Mouse (Mus musculus): ENCODE measurements at regions not wholly inside any gene's neighbourhood (a gene's known extent, or its start where the extent isn't known, plus 50 kb on each side); places are given as distances from the start of the nearest gene placed in this dataset.
A peak's percentile ranks its signal among the peaks of the same experiment; 100 is the strongest.

- H3K4me1 ChIP-seq (replicated peaks; ENCODE audit: insufficient read depth, low read length): no peaks in the 10 kb centered on the region
- H3K4me3 ChIP-seq (replicated peaks; ENCODE audit: low read depth, low read length): no peak overlapping the region
- DNase-seq (ENCODE audit: low spot score) (no peak), ATAC-seq (replicated peaks; ENCODE audit: low FRiP score, low read depth) (no peak)
- H3K4me2 ChIP-seq (ENCODE audit: low read length): no peak overlapping the region
- TF ChIP-seq CTCF (IDR thresholded peaks at IDR 0.05; ENCODE audit: low read depth): no peak
- H3K36me3 ChIP-seq (ENCODE audit: insufficient read depth, low read length): no peaks in the 10 kb centered on the region
- no peaks in the 10 kb centered on the region for H3K27me3 ChIP-seq (ENCODE audit: insufficient read depth, low read length)
- no peak overlapping the region for H3K27ac ChIP-seq
- 70% methylated on average over 3 of the region's 3 CpGs for WGBS
- no peaks in the 10 kb centered on the region for H3K9me3 ChIP-seq (replicated peaks; ENCODE audit: low read length)
- H3K9ac ChIP-seq (ENCODE audit: low read depth, low read length): no peak overlapping the region
Observed at GRCm38 (mm10) chr8:49796741-49797140, 953.0 kb upstream of the Tenm3 start.

DNA sequence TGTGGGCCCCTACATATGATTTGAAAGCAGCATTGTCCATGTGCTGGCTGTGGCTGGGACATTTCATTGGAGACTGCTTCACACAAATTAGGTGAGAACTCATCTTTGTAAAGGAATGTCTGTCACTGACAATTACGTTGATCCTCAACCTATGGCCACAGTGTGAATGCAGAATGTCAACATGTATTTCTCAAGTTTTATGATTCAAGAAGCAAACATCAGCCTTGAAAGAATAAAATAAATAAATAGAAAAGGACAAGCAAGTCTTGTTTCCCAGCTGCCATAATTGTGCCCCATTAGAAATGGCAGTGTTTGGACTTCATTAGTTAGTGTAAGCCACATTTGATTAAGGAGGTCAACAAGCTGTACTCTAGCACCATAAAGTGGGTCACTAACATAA is 950.7 kb upstream of the Tenm3 start:
- no peak for ATAC-seq (replicated peaks; ENCODE audit: low FRiP score, low read depth)
- Histone ChIP-seq H3K9me3 (replicated peaks; ENCODE audit: low read length) (no peaks in the 10 kb centered on the region), H3K27ac (no peak overlapping the region), H3K27me3 (ENCODE audit: insufficient read depth, low read length) (no peaks in the 10 kb centered on the region), H3K9ac (ENCODE audit: low read depth, low read length) (no peak overlapping the region), H3K4me3 (replicated peaks; ENCODE audit: low read depth, low read length) (no peak overlapping the region), H3K4me1 (replicated peaks; ENCODE audit: insufficient read depth, low read length) (no peaks in the 10 kb centered on the region), H3K4me2 (ENCODE audit: low read length) (no peak overlapping the region), H3K36me3 (ENCODE audit: insufficient read depth, low read length) (no peaks in the 10 kb centered on the region)
- no peak for DNase-seq (ENCODE audit: low spot score)
- 77% methylated on average over 1 of the region's 1 CpGs for WGBS
- TF ChIP-seq CTCF (IDR thresholded peaks at IDR 0.05; ENCODE audit: low read depth): no peak

GRCm38 (mm10) chr8:49769829-49770228 is 926.1 kb upstream of the Tenm3 start:
- Histone ChIP-seq H3K4me2 (ENCODE audit: low read length) (no peak overlapping the region), H3K27ac (no peak overlapping the region), H3K9me3 (replicated peaks; ENCODE audit: low read length) (no peaks in the 10 kb centered on the region), H3K27me3 (ENCODE audit: insufficient read depth, low read length) (no peaks in the 10 kb centered on the region), H3K4me1 (replicated peaks; ENCODE audit: insufficient read depth, low read length) (no peaks in the 10 kb centered on the region), H3K36me3 (ENCODE audit: insufficient read depth, low read length) (no peaks in the 10 kb centered on the region), H3K9ac (ENCODE audit: low read depth, low read length) (no peak overlapping the region), H3K4me3 (replicated peaks; ENCODE audit: low read depth, low read length) (no peak overlapping the region)
- DNase-seq (ENCODE audit: low spot score) (no peak), ATAC-seq (replicated peaks; ENCODE audit: low FRiP score, low read depth) (no peak)
- TF ChIP-seq CTCF (IDR thresholded peaks at IDR 0.05; ENCODE audit: low read depth): no peak
- 30% methylated on average over 4 of the region's 4 CpGs for WGBS

DNA sequence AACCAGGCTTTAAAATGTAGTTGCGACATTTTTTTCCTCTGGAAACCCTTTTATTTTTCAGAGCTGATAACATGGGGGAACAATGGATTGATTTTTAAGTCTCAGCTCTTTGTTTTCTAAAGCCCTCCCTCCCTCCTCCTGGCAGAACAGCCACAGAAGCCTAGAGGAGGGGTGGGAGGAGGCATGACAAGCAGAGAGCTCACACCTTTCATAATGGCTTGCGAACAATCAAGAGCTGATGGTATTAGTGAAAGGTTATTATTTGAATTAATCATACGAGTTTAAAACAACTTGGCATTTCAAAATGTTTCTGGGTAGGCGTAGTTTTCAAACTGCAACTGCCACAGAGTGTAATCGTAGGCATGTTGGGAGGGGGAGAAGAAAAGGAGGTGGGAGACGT is 894.3 kb upstream of the Tenm3 start:
- WGBS: 67% methylated on average over 6 of the region's 6 CpGs
- Histone ChIP-seq H3K36me3 (ENCODE audit: insufficient read depth, low read length) (no peaks in the 10 kb centered on the region), H3K9me3 (replicated peaks; ENCODE audit: low read length) (no peaks in the 10 kb centered on the region), H3K27me3 (ENCODE audit: insufficient read depth, low read length) (no peaks in the 10 kb centered on the region), H3K4me1 (replicated peaks; ENCODE audit: insufficient read depth, low read length) (no peaks in the 10 kb centered on the region), H3K9ac (ENCODE audit: low read depth, low read length) (no peak overlapping the region), H3K4me2 (ENCODE audit: low read length) (no peak overlapping the region), H3K27ac (no peak overlapping the region), H3K4me3 (replicated peaks; ENCODE audit: low read depth, low read length) (no peak overlapping the region)
- ATAC-seq (replicated peaks; ENCODE audit: low FRiP score, low read depth) (no peak), DNase-seq (ENCODE audit: low spot score) (no peak)
- no peak for TF ChIP-seq CTCF (IDR thresholded peaks at IDR 0.05; ENCODE audit: low read depth)

DNA sequence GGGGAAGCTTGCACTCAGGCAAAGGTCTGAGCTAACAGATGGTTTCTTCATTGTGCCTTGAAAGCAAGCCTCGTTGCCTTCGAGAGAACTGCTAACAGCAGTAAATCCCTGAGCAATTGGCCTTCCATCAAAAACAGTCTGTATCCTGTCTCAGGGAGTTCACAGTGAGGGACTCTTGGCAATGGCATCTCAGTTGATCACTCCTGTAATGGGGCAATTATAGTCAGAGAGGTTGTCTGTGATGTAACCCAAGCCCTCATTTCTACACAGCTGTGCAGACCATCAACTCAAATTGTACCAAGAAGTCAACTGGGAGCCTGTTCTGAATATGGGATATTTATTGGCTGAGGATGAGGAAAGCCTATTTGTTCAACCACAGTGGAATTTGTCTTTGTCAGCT is 885.4 kb upstream of the Tenm3 start:
- Histone ChIP-seq H3K27ac (no peak overlapping the region), H3K36me3 (ENCODE audit: insufficient read depth, low read length) (no peaks in the 10 kb centered on the region), H3K4me1 (replicated peaks; ENCODE audit: insufficient read depth, low read length) (no peaks in the 10 kb centered on the region), H3K27me3 (ENCODE audit: insufficient read depth, low read length) (no peaks in the 10 kb centered on the region), H3K4me2 (ENCODE audit: low read length) (no peak overlapping the region), H3K9ac (ENCODE audit: low read depth, low read length) (no peak overlapping the region), H3K4me3 (replicated peaks; ENCODE audit: low read depth, low read length) (no peak overlapping the region), H3K9me3 (replicated peaks; ENCODE audit: low read length) (no peaks in the 10 kb centered on the region)
- no peak for TF ChIP-seq CTCF (IDR thresholded peaks at IDR 0.05; ENCODE audit: low read depth)
- WGBS: 8% methylated on average over 2 of the region's 2 CpGs
- DNase-seq (ENCODE audit: low spot score) (no peak), ATAC-seq (replicated peaks; ENCODE audit: low FRiP score, low read depth) (no peak)

DNA sequence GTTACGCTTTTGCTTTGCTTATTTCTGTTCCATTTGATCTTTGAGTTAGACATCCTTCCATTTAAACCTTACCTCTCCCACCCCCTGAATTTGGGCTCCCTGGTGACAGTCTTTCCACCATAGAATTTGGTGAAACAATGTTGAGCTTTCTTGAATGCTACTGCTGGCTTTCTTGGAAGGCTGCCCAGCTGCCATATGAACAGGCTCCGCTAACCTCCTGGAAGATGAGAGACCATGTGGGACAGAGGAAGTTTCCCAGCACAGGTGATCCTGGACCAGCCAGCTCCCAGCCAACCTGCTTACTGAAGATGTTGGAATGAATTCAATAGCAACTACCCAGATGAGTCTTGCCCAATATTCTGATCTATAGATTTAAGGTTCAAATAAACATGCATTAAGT is 868.6 kb upstream of the Tenm3 start:
- no peaks in the 10 kb centered on the region for H3K27me3 ChIP-seq (ENCODE audit: insufficient read depth, low read length)
- H3K9ac ChIP-seq (ENCODE audit: low read depth, low read length): no peak overlapping the region
- H3K36me3 ChIP-seq (ENCODE audit: insufficient read depth, low read length): no peaks in the 10 kb centered on the region
- no peak for ATAC-seq (replicated peaks; ENCODE audit: low FRiP score, low read depth)
- no peaks in the 10 kb centered on the region for H3K9me3 ChIP-seq (replicated peaks; ENCODE audit: low read length)
- H3K4me1 ChIP-seq (replicated peaks; ENCODE audit: insufficient read depth, low read length): no peaks in the 10 kb centered on the region
- no peak overlapping the region for H3K4me2 ChIP-seq (ENCODE audit: low read length)
- WGBS: 76% methylated on average over 2 of the region's 2 CpGs
- DNase-seq (ENCODE audit: low spot score): no peak
- H3K27ac ChIP-seq: no peak overlapping the region
- no peak for TF ChIP-seq CTCF (IDR thresholded peaks at IDR 0.05; ENCODE audit: low read depth)
- no peak overlapping the region for H3K4me3 ChIP-seq (replicated peaks; ENCODE audit: low read depth, low read length)

- Histone ChIP-seq H3K27ac (no peak overlapping the region), H3K4me3 (replicated peaks; ENCODE audit: low read depth, low read length) (no peak overlapping the region), H3K27me3 (ENCODE audit: insufficient read depth, low read length) (no peaks in the 10 kb centered on the region), H3K9ac (ENCODE audit: low read depth, low read length) (no peak overlapping the region), H3K4me2 (ENCODE audit: low read length) (no peak overlapping the region), H3K9me3 (replicated peaks; ENCODE audit: low read length) (no peaks in the 10 kb centered on the region), H3K36me3 (ENCODE audit: insufficient read depth, low read length) (no peaks in the 10 kb centered on the region), H3K4me1 (replicated peaks; ENCODE audit: insufficient read depth, low read length) (no peaks in the 10 kb centered on the region)
- DNase-seq (ENCODE audit: low spot score): peak; percentile 38
- TF ChIP-seq CTCF (IDR thresholded peaks at IDR 0.05; ENCODE audit: low read depth): peak; percentile 60; the same call in 1 of the 2 replicates
- no peak for ATAC-seq (replicated peaks; ENCODE audit: low FRiP score, low read depth)
- WGBS: 3% methylated on average over 1 of the region's 1 CpGs
Observed at GRCm38 (mm10) chr8:49708701-49709100, 865.0 kb upstream of the Tenm3 start.

Measured in kidney, postnatal 0 days (tissue).